Mouse (Mus musculus) adrenal gland, adult 2 months (tissue): ENCODE measurements around the gene Olfr463. TPM values are rescaled to one million over a fixed set of nuclear protein-coding genes. Genes with fewer than 3 reads are reported as not detected.
"Not testable (repeated sequence)": the region's sequence is repeated elsewhere in the genome, so short reads cannot be mapped to it uniquely, and the experiment has no call there.

Experiments used
- DNase-seq: peaks from one replicate; pipeline ENCODE4 v3.0.0; 2021
- long read RNA-seq: library from polyadenylated mRNA; stranded (forward); transcript quantifications from one replicate; pipeline ENCODE4 v2.0.0, GENCODE M21; 2021
- polyA plus RNA-seq: library from polyadenylated mRNA; depleted of rRNA; stranded (reverse); fragments of >200 nt; gene quantifications from 2 replicates; pipeline ENCODE4 v1.2.3, GENCODE M21; 2012; rRNA removed
- total RNA-seq, 2 experiments: library from RNA; stranded (reverse); gene quantifications; 2 replicates each; pipeline ENCODE4 v1.2.3; 2021

The Olfr463 gene
- total RNA-seq, result not detected
- not detected in 2 replicates for polyA plus RNA-seq
- long read RNA-seq, result 0 reads

GRCm38 (mm10) chr11:87897287-87897686, at the start of gene Olfr463:
Gene Olfr463, minus strand, starts transcription at chr11:87897387.
- no peak for DNase-seq

GRCm38 (mm10) chr11:87935467-87935866, 38.3 kb upstream of the Olfr463 start:
- DNase-seq, result no peak

GRCm38 (mm10) chr11:87933731-87934130, 36.5 kb upstream of the Olfr463 start:
- DNase-seq, result no peak

- DNase-seq, result no peak
These were observed 33.2 kb upstream of the Olfr463 start for GRCm38 (mm10) chr11:87930348-87930747.

- DNase-seq, result no peak
These were observed 23.8 kb upstream of the Olfr463 start, which contains the start of gene Olfr464 for GRCm38 (mm10) chr11:87920966-87921365. Gene Olfr464, minus strand, starts transcription at chr11:87920967.

GRCm38 (mm10) chr11:87920301-87920700, 23.1 kb upstream of the Olfr463 start:
- DNase-seq, result no peak

- DNase-seq, result no peak
These were observed 18.8 kb upstream of the Olfr463 start for GRCm38 (mm10) chr11:87916005-87916404.

- no peak for DNase-seq
These were observed 7.1 kb upstream of the Olfr463 start for GRCm38 (mm10) chr11:87904331-87904730.

GRCm38 (mm10) chr11:87892168-87892567, 5.0 kb downstream of the Olfr463 start, which contains the start of gene Olfr462:
Gene Olfr462, minus strand, starts transcription at chr11:87892268.
- DNase-seq, result no peak

- DNase-seq, result no peak
These were observed 12.3 kb downstream of the Olfr463 start for GRCm38 (mm10) chr11:87884856-87885255.

- DNase-seq, result no peak
These were observed 13.7 kb downstream of the Olfr463 start for GRCm38 (mm10) chr11:87883493-87883892.

- DNase-seq, result no peak
These were observed 15.5 kb downstream of the Olfr463 start for GRCm38 (mm10) chr11:87881714-87882113.

GRCm38 (mm10) chr11:87879826-87880225, 17.4 kb downstream of the Olfr463 start:
- DNase-seq, result no peak

GRCm38 (mm10) chr11:87875436-87875835, 21.8 kb downstream of the Olfr463 start, which contains the start of gene Epx:
Gene Epx, minus strand, starts transcription at chr11:87875536.
- no peak for DNase-seq

- DNase-seq, result no peak
These were observed 25.4 kb downstream of the Olfr463 start for GRCm38 (mm10) chr11:87871766-87872165.

- DNase-seq, result no peak
These were observed 27.1 kb downstream of the Olfr463 start for GRCm38 (mm10) chr11:87870096-87870495.

- DNase-seq, result not testable (repeated sequence)
These were observed 30.3 kb downstream of the Olfr463 start for GRCm38 (mm10) chr11:87866891-87867290.

- DNase-seq, result no peak
These were observed 34.4 kb downstream of the Olfr463 start for GRCm38 (mm10) chr11:87862805-87863204.

- no peak for DNase-seq
These were observed 36.8 kb downstream of the Olfr463 start for GRCm38 (mm10) chr11:87860426-87860825.

- DNase-seq, result no peak
These were observed 37.9 kb downstream of the Olfr463 start for GRCm38 (mm10) chr11:87859273-87859672.

GRCm38 (mm10) chr11:87854550-87854949, 42.6 kb downstream of the Olfr463 start:
- no peak for DNase-seq

GRCm38 (mm10) chr11:87853597-87853954, 43.6 kb downstream of the Olfr463 start:
- DNase-seq, result peak; percentile 22

- peak; percentile 94 for DNase-seq
These were observed 44.2 kb downstream of the Olfr463 start, which contains the start of gene Mks1 for GRCm38 (mm10) chr11:87852690-87853596. Gene Mks1, plus strand, starts transcription at chr11:87853215.
